Mouse (Mus musculus) hindbrain, postnatal 0 days (tissue): ENCODE data around the gene Wipf1. TPM values are rescaled to one million over a fixed set of nuclear protein-coding genes. Genes with fewer than 3 reads are reported as not detected.

Experiments
- ATAC-seq: fragments of 200-750 bp; cut with Nextera tagmentation; 2 replicates; pipeline ENCODE4 v1.8.0; 2017; ENCODE audit warnings: mild to moderate bottlenecking, moderate TSS enrichment, moderate library complexity
- DNase-seq: peaks from one replicate; pipeline ENCODE4 v3.0.0-alpha.2; 2015; ENCODE audit warnings: low spot score
- H3K27ac ChIP-seq: fragments of 300-500 bp; sonication (generic); 2 replicates; pipeline ENCODE4 v1.5.1; 2014; ENCODE audit warnings: mild to moderate bottlenecking
- H3K27me3 ChIP-seq: fragments of 300-500 bp; sonication (generic); 2 replicates; pipeline ENCODE4 v1.6.1; 2014; ENCODE audit warnings: low read length, mixed read lengths; ENCODE audit not compliant: insufficient read depth
- H3K36me3 ChIP-seq: fragments of 300-500 bp; sonication (generic); 2 replicates; pipeline ENCODE4 v1.6.1; 2014; ENCODE audit warnings: low read length, mixed read lengths; ENCODE audit not compliant: insufficient read depth
- H3K4me1 ChIP-seq: fragments of 300-500 bp; sonication (generic); 2 replicates; pipeline ENCODE4 v1.6.1; 2014; ENCODE audit warnings: antibody characterized with exemption, low read length, mixed read lengths; ENCODE audit not compliant: insufficient read depth
- H3K4me2 ChIP-seq: fragments of 300-500 bp; sonication (generic); 2 replicates; pipeline ENCODE4 v1.6.1; 2014; ENCODE audit warnings: low read depth, mild to moderate bottlenecking, low read length, moderate library complexity, mixed read lengths
- H3K4me3 ChIP-seq: fragments of 300-500 bp; sonication (generic); 2 replicates; pipeline ENCODE4 v1.5.1; 2014; ENCODE audit warnings: low read length
- H3K9ac ChIP-seq: fragments of 300-500 bp; sonication (generic); replicated peaks from 2 replicates; pipeline ENCODE4 v1.6.1; 2014; ENCODE audit warnings: mild to moderate bottlenecking, low read length, moderate library complexity, mixed read lengths
- H3K9me3 ChIP-seq: fragments of 300-500 bp; sonication (generic); 2 replicates; pipeline ENCODE4 v1.6.1; 2016; ENCODE audit warnings: low read length, mixed read lengths
- CTCF ChIP-seq: IDR thresholded peaks from 2 replicates; pipeline ENCODE4 v1.5.1; 2016; ENCODE audit warnings: antibody characterized with exemption, control low read depth, low read depth
- WGBS: fragments of 180-500 bp; shearing (Covaris S2); extraction: QIAGEN DNeasy Blood & Tissue Kit; methylation state at CpG from one replicate; pipeline ENCODE4 v1.1.7; 2014; 5-methylcytosine and 5-hydroxymethylcytosine counted together
- polyA plus RNA-seq: library from polyadenylated mRNA; unstranded; fragments of >200 nt; fragmentation: Nextera tagmentation; extraction: Ambion mirVana; gene quantifications from 2 replicates; pipeline ENCODE4 v1.2.1, GENCODE M21; 2015
- total RNA-seq: library from RNA; depleted of rRNA; stranded (reverse); fragments of >200 nt; gene quantifications from 2 replicates; pipeline ENCODE4 v1.2.3, GENCODE M21; 2014

The Wipf1 gene
- total and polyA plus RNA-seq, 2 experiments from 2014 or later: 2.6 to 3.0 TPM

- DNase-seq: no peak
- H3K27me3 ChIP-seq: no peaks in the 10 kb centered on the region
- WGBS: 80% methylated on average over 4 of the region's 4 CpGs
- H3K4me3 ChIP-seq: no peak overlapping the region
- H3K27ac ChIP-seq: no peak overlapping the region
- no peaks in the 10 kb centered on the region; the same call in 1 of the 2 replicates for H3K4me1 ChIP-seq
- TF ChIP-seq CTCF: no peak
- H3K9me3 ChIP-seq: no peaks in the 10 kb centered on the region
- H3K36me3 ChIP-seq: no peaks in the 10 kb centered on the region
- no peak for ATAC-seq
- no peak overlapping the region for H3K9ac ChIP-seq
- no peak overlapping the region for H3K4me2 ChIP-seq
These were observed 74.0 kb downstream of the Wipf1 start for GRCm38 (mm10) chr2:73455541-73455940.

- 93% methylated on average over 13 of the region's 13 CpGs for WGBS
- no peak for TF ChIP-seq CTCF
- H3K27me3 ChIP-seq: no peaks in the 10 kb centered on the region
- H3K27ac ChIP-seq: no peak overlapping the region
- H3K4me2 ChIP-seq: no peak overlapping the region
- H3K4me3 ChIP-seq: no peak overlapping the region
- no peak for DNase-seq
- no peaks in the 10 kb centered on the region for H3K9me3 ChIP-seq
- no peaks in the 10 kb centered on the region for H3K36me3 ChIP-seq
- H3K4me1 ChIP-seq: no peaks in the 10 kb centered on the region; the same call in 1 of the 2 replicates
- ATAC-seq: no peak
- no peak overlapping the region for H3K9ac ChIP-seq
These were observed 74.9 kb downstream of the Wipf1 start for GRCm38 (mm10) chr2:73454682-73455081.

- no peak overlapping the region for H3K4me3 ChIP-seq
- no peak overlapping the region for H3K9ac ChIP-seq
- H3K4me1 ChIP-seq: no peaks in the 10 kb centered on the region; the same call in 1 of the 2 replicates
- H3K27ac ChIP-seq: no peak overlapping the region
- WGBS: 85% methylated on average over 4 of the region's 4 CpGs
- H3K4me2 ChIP-seq: no peak overlapping the region
- no peaks in the 10 kb centered on the region for H3K36me3 ChIP-seq
- DNase-seq: no peak
- no peaks in the 10 kb centered on the region for H3K9me3 ChIP-seq
- ATAC-seq: no peak
- no peak for TF ChIP-seq CTCF
- no peaks in the 10 kb centered on the region for H3K27me3 ChIP-seq
These were observed 75.3 kb downstream of the Wipf1 start for GRCm38 (mm10) chr2:73454186-73454585.

- Histone ChIP-seq H3K9ac (no peak overlapping the region), H3K4me1 (no peaks in the 10 kb centered on the region; the same call in 1 of the 2 replicates), H3K4me2 (no peak overlapping the region), H3K36me3 (no peaks in the 10 kb centered on the region), H3K27me3 (no peaks in the 10 kb centered on the region), H3K27ac (no peak overlapping the region), H3K9me3 (no peaks in the 10 kb centered on the region), H3K4me3 (no peak overlapping the region)
- 62% methylated on average over 4 of the region's 4 CpGs for WGBS
- ATAC-seq: no peak
- DNase-seq: no peak
- no peak for TF ChIP-seq CTCF
These were observed 75.8 kb downstream of the Wipf1 start for GRCm38 (mm10) chr2:73453717-73454116.

GRCm38 (mm10) chr2:73453085-73453484 lies 76.4 kb downstream of the Wipf1 start:
- ATAC-seq: 0 out of 2 replicates have a peak, but pooled peaks have one; percentile 38

GRCm38 (mm10) chr2:73452556-73452955 lies 77.0 kb downstream of the Wipf1 start:
- Histone ChIP-seq H3K27me3 (no peaks in the 10 kb centered on the region), H3K9me3 (no peaks in the 10 kb centered on the region), H3K4me2 (no peak overlapping the region), H3K36me3 (no peaks in the 10 kb centered on the region), H3K27ac (no peak overlapping the region), H3K9ac (no peak overlapping the region), H3K4me1 (no peaks in the 10 kb centered on the region; the same call in 1 of the 2 replicates), H3K4me3 (no peak overlapping the region)
- ATAC-seq (no peak), DNase-seq (no peak)
- 82% methylated on average over 7 of the region's 7 CpGs for WGBS
- no peak for TF ChIP-seq CTCF

More at GRCm38 (mm10) chr2:73453085-73453484, 76.4 kb downstream of the Wipf1 start:
- Histone ChIP-seq H3K4me2 (no peak overlapping the region), H3K4me1 (no peaks in the 10 kb centered on the region; the same call in 1 of the 2 replicates), H3K27ac (no peak overlapping the region), H3K27me3 (no peaks in the 10 kb centered on the region), H3K4me3 (no peak overlapping the region), H3K9me3 (no peaks in the 10 kb centered on the region), H3K9ac (no peak overlapping the region), H3K36me3 (no peaks in the 10 kb centered on the region)
- peak; percentile 20 for DNase-seq
- 62% methylated on average over 5 of the region's 5 CpGs for WGBS
- no peak for TF ChIP-seq CTCF

GRCm38 (mm10) chr2:73451541-73451940 lies 78.0 kb downstream of the Wipf1 start:
- Histone ChIP-seq H3K4me1 (no peaks in the 10 kb centered on the region; the same call in 1 of the 2 replicates), H3K4me3 (no peak overlapping the region), H3K36me3 (no peaks in the 10 kb centered on the region), H3K9me3 (no peaks in the 10 kb centered on the region), H3K27me3 (no peaks in the 10 kb centered on the region), H3K4me2 (no peak overlapping the region), H3K27ac (no peak overlapping the region), H3K9ac (no peak overlapping the region)
- DNase-seq (no peak), ATAC-seq (no peak)
- 97% methylated on average over 3 of the region's 3 CpGs for WGBS
- no peak for TF ChIP-seq CTCF
